Mouse (Mus musculus) lung, adult 2 months (tissue): ENCODE results near the gene Lekr1. TPM values are rescaled to one million over a fixed set of nuclear protein-coding genes. Genes with fewer than 3 reads are reported as not detected.

ENCODE experiments used
- DNase-seq: peaks from one replicate; pipeline ENCODE4 v3.0.0; 2022
- H3K4me1 ChIP-seq: fragments of 200-500 bp; 2 replicates; pipeline ENCODE4 v1.6.1; 2011; ENCODE audit warnings: low read length; ENCODE audit not compliant: control insufficient read depth, insufficient read depth
- H3K4me3 ChIP-seq: fragments of 200-500 bp; replicated peaks from 2 replicates; pipeline ENCODE3; 2011; ENCODE audit warnings: low read depth, mild to moderate bottlenecking, control low read depth, low read length; ENCODE audit errors: extremely low read depth
- CTCF ChIP-seq: fragments of 200-500 bp; IDR thresholded peaks from 2 replicates; pipeline ENCODE4 v1.5.1; 2011; ENCODE audit warnings: mild to moderate bottlenecking, low read length, control low read depth; ENCODE audit not compliant: insufficient read depth
- POLR2A ChIP-seq: fragments of 200-500 bp; IDR thresholded peaks from 2 replicates; pipeline ENCODE4 v1.6.1; 2011; ENCODE audit warnings: low read depth, mild to moderate bottlenecking, control low read depth, low read length, borderline replicate concordance; ENCODE audit errors: extremely low read depth
- WGBS: fragments of 180-500 bp; shearing (Covaris S2); methylation state at CpG from one replicate; pipeline ENCODE4 v1.1.7; 2018; 5-methylcytosine and 5-hydroxymethylcytosine counted together
- polyA plus RNA-seq: library from polyadenylated mRNA; depleted of rRNA; stranded (reverse); fragments of >200 nt; gene quantifications from 2 replicates; pipeline ENCODE4 v1.2.3, GENCODE M21; 2012

The Lekr1 gene
- polyA plus RNA-seq, 1 experiment, result 1.3 TPM

DNA sequence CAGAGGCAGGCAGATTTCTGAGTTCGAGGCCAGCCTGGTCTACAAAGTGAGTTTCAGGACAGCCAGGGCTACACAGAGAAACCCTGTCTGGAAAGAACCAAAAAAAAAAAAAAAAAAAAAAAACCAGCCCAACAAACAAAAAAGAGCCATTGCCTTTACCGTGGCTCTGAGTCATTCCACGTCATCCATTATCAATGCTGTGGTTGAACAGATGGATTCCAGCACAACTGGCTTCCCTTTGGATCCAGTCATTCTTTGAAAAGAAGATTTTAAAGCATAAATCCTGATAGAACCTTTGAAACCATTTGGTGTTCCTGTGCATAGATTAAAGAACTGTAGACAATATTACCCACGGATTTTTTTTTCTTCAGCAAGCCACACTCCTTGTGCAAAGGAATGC is 32.4 kb upstream of the Lekr1 start:
- TF ChIP-seq POLR2A, result no peak
- no peak for TF ChIP-seq CTCF
- DNase-seq, result no peak
- no peak overlapping the region for H3K4me3 ChIP-seq
- no peaks in the 10 kb centered on the region for H3K4me1 ChIP-seq
- WGBS, result 57% methylated on average over 4 of the region's 4 CpGs

DNA sequence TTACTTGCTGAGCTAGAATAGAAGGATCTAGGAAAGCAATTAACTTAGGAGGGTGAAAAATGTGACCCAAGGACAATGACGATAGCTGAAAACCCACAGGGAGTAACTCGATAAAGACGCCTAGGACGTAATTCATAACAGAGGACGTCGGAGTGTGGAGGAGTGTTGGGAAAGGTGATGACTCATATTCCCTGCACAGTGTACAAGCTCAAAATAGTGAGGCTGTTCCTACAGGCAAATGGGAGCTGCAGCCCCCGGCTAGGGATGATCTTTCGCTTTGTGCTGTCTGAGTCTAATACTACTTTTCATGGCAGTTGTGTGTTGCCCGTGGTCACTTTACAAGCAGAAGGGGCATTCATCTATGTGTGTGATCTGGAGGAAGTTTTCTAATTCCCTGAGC is 30.0 kb upstream of the Lekr1 start:
- 53% methylated on average over 9 of the region's 9 CpGs for WGBS
- TF ChIP-seq POLR2A (no peak), CTCF (no peak)
- no peaks in the 10 kb centered on the region for H3K4me1 ChIP-seq
- DNase-seq, result no peak
- no peak overlapping the region for H3K4me3 ChIP-seq

DNA sequence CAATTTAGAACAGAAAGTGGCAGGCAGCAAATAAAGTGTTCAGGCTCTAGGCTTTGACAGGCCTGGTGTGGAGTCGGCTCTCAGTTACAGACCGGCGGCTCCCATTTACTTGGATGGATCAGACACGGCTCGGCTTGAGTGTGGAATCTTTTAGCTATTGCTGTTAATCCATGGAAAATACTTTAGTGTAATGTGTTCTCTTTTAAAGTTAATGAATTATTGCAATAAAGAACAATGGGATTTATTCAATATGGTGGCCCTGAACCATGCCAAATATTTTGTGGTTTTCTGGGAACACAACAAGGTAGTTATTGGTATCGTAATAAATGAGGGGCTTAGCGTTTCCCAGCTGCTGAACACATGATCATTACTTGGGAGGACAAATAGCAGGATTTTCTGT is 28.7 kb upstream of the Lekr1 start:
- Histone ChIP-seq H3K4me1 (no peaks in the 10 kb centered on the region), H3K4me3 (no peak overlapping the region)
- TF ChIP-seq POLR2A (no peak), CTCF (no peak)
- DNase-seq, result no peak
- WGBS, result 74% methylated on average over 7 of the region's 7 CpGs

DNA sequence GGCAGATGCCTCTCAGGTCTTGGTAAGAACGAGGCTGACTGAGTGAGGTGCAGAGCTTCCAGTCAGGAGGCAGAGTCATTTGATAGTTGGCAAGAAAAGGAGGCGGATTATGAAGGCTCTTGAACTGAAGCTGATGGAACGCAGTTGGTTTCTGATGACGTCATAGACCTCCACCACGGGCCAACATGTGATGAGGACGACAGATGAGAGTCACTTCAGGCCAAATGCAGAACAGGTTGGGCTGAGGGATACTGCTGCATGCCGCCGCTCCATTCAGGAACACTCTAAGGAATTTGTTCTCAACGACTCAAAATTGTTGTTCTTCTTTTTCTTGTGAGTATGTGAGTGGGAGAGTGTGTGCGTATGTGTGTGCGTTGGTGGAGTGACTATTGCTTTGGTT is 27.1 kb upstream of the Lekr1 start:
- DNase-seq, result no peak
- Histone ChIP-seq H3K4me3 (no peak overlapping the region), H3K4me1 (no peaks in the 10 kb centered on the region)
- no peak for TF ChIP-seq POLR2A
- TF ChIP-seq CTCF, result no peak
- WGBS, result 67% methylated on average over 11 of the region's 11 CpGs

DNA sequence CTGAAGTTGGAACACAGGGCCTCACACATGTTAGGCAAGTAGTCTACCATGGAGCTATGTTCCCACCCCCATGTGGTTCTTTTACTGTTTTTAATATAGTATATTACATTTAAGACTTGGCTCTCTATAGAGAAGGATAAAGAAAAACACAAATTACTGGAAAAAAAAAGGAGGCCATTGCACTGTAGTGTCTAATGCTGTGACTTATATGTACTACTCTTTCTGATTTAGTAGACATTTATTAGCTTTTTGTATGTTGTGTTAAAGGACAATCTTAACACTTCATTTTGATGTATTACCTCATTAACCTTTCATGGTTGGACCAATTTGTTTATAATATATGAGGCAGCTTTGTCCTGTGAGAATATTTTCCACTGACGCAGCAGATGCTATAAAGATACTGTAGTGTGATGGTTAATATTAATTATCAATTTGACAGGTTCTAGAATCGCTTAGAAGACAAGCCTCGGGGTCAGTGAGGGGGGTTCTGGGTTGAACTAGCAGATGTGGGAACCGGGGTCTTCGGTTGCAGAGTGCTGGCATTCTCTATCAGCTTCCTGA is 26.5 kb upstream of the Lekr1 start:
- WGBS, result 63% methylated on average over 5 of the region's 5 CpGs
- TF ChIP-seq CTCF (no peak), POLR2A (no peak)
- no peak for DNase-seq
- H3K4me1 ChIP-seq, result no peaks in the 10 kb centered on the region
- no peak overlapping the region for H3K4me3 ChIP-seq

DNA sequence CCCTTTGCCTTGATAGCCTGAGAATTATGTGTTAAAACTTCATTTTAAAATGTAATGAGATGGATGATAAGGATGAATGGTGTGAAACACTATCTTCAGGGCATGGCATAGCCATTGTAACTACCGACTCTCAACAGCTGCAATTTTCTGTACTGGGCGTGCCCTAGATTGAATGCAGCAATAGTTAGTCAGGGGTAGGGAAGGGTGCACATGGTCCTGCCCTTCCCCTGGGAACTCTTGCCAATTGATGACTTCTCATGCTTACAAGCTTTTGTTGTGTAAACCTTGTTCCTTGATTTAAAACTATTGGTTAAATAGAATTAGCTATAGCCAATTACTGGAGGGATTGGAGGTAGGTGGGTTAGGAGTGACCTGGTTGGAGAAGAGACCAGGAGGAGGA is 23.1 kb upstream of the Lekr1 start:
- TF ChIP-seq POLR2A, result no peak
- no peak for TF ChIP-seq CTCF
- no peak overlapping the region for H3K4me3 ChIP-seq
- H3K4me1 ChIP-seq, result no peaks in the 10 kb centered on the region
- 91% methylated on average over 2 of the region's 2 CpGs for WGBS
- no peak for DNase-seq

DNA sequence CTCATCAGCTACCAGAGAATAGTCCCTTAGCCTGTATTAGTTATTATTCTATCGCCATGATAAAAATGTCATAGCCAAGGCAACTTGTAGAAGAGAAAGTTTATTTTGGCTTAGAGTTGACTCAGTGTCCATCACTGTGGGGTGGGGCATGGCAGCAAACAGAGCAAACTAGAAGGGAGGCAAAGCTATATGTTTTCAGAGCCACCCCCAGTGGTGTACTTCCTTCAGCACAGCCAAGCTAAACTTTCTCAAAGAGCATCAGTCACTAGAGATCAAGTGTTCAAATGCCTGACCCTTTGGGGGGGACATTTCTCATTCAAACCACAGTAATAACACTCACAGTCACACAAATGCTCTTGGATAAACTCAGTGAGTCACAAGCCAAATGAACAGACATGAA is 22.4 kb upstream of the Lekr1 start:
- DNase-seq, result no peak
- H3K4me3 ChIP-seq, result no peak overlapping the region
- WGBS, result 81% methylated on average over 1 of the region's 1 CpGs
- TF ChIP-seq POLR2A (no peak), CTCF (no peak)
- H3K4me1 ChIP-seq, result no peaks in the 10 kb centered on the region

GRCm38 (mm10) chr3:65647592-65647991 is 18.4 kb upstream of the Lekr1 start:
- no peak for DNase-seq
- WGBS, result 51% methylated on average over 8 of the region's 8 CpGs
- Histone ChIP-seq H3K4me3 (no peak overlapping the region), H3K4me1 (no peaks in the 10 kb centered on the region)
- TF ChIP-seq POLR2A, result no peak
- TF ChIP-seq CTCF, result no peak

GRCm38 (mm10) chr3:65648913-65649312 is 17.1 kb upstream of the Lekr1 start:
- 89% methylated on average over 1 of the region's 1 CpGs for WGBS
- DNase-seq, result no peak
- no peak overlapping the region for H3K4me3 ChIP-seq
- TF ChIP-seq POLR2A (no peak), CTCF (no peak)
- H3K4me1 ChIP-seq, result no peaks in the 10 kb centered on the region

- DNase-seq, result no peak
- no peak overlapping the region for H3K4me3 ChIP-seq
- no peak for TF ChIP-seq CTCF
- 51% methylated on average over 7 of the region's 7 CpGs for WGBS
- no peaks in the 10 kb centered on the region for H3K4me1 ChIP-seq
These were observed 15.7 kb upstream of the Lekr1 start for GRCm38 (mm10) chr3:65650156-65650815.
